In genomic region chr2:30771368-30771805, GRCm38 (mm10) we compare ENCODE assay signal across 9 mouse cellular contexts. TPM values are rescaled to one million over a fixed set of nuclear protein-coding genes. Genes with fewer than 3 reads are reported as not detected.
A peak's percentile ranks its signal among the peaks of the same experiment; 100 is the strongest.
DNase-seq lines count a peak whose midpoint lies in the region; ATAC-seq and TF ChIP-seq lines count a peak whose summit lies in the region.
"Had no signal": no experiment of that assay in that cellular context is flagged by ENCODE, and none has a peak within 500 bp of the region (broad histone marks: within the 10 kb centered on the region; RNA-seq: fewer than 3 reads in every experiment).

No protein-coding gene starts in this region.

- peaks cover 31% of the 10 kb centered on the region for H3K4me1 ChIP-seq in heart, embryonic 11.5 days (ENCODE audit: control insufficient read depth, insufficient read depth, low read length)
- H3K4me1 ChIP-seq in ES-E14 (ENCODE audit: control insufficient read depth in 2 of 2, insufficient read depth in 2 of 2, low read length in 2 of 2, poor library complexity in 1 of 2) = peaks cover 8 to 15% of the 10 kb centered on the region in 2 experiments
- H3K4me1 ChIP-seq in embryonic facial prominence, embryonic 15.5 days = peaks cover 26% of the 10 kb centered on the region
- H3K4me1 ChIP-seq in limb, embryonic 11.5 days (ENCODE audit: control insufficient read depth, insufficient read depth, low read length) = peaks cover 15% of the 10 kb centered on the region
- H3K4me1 ChIP-seq in neural tube, embryonic 14.5 days (ENCODE audit: control insufficient read depth, insufficient read depth, low read length) = peaks cover 12% of the 10 kb centered on the region

- H3K4me2 ChIP-seq in heart, embryonic 11.5 days = peak overlapping the region; percentile 68
- H3K4me2 ChIP-seq in embryonic facial prominence, embryonic 15.5 days (replicated peaks) = peak overlapping the region; percentile 99
- peak overlapping the region; percentile 93 for H3K4me2 ChIP-seq in limb, embryonic 11.5 days (ENCODE audit: low read depth, severe bottlenecking)
- peak overlapping the region; percentile 55 for H3K4me2 ChIP-seq in neural tube, embryonic 14.5 days (ENCODE audit: low read depth, low read length)

- intact Hi-C loops in heart, postnatal 10 days (cut with DNase I) = loop anchor here (5.0 kb wide), 2 partner anchors 49 to 224 kb away; no protein-coding TSS in a partner anchor

- no peaks in the 10 kb centered on the region for H3K36me3 ChIP-seq in heart, embryonic 11.5 days (ENCODE audit: control insufficient read depth, insufficient read depth, low read length)
- no peaks in the 10 kb centered on the region for H3K36me3 ChIP-seq in ES-E14 (ENCODE audit: control insufficient read depth, insufficient read depth, low read length, poor library complexity, severe bottlenecking)
- no peaks in the 10 kb centered on the region for H3K36me3 ChIP-seq in embryonic facial prominence, embryonic 15.5 days
- no peaks in the 10 kb centered on the region for H3K36me3 ChIP-seq in limb, embryonic 11.5 days (ENCODE audit: control insufficient read depth, insufficient read depth, low read length)
- no peaks in the 10 kb centered on the region for H3K36me3 ChIP-seq in neural tube, embryonic 14.5 days (ENCODE audit: control insufficient read depth, insufficient read depth, low read length)

- no peaks in the 10 kb centered on the region for H3K27me3 ChIP-seq in heart, embryonic 11.5 days (ENCODE audit: control insufficient read depth, insufficient read depth, low read length)
- no peaks in the 10 kb centered on the region for H3K27me3 ChIP-seq in embryonic facial prominence, embryonic 15.5 days
- H3K27me3 ChIP-seq in limb, embryonic 11.5 days (ENCODE audit: control insufficient read depth, insufficient read depth, low read length) = no peaks in the 10 kb centered on the region
- no peaks in the 10 kb centered on the region for H3K27me3 ChIP-seq in neural tube, embryonic 14.5 days (ENCODE audit: control insufficient read depth, insufficient read depth, low read length)
- H3K27me3 ChIP-seq: Patski had no signal

- DNase-seq in heart, postnatal 10 days = no peak
- DNase-seq in ES-E14 (ENCODE audit: low read depth, low spot score) = no peak
- peak; percentile 57 for DNase-seq in limb, embryonic 11.5 days (ENCODE audit: low spot score)
- DNase-seq in urinary bladder, adult 18-20 months (ENCODE audit: low spot score in 2 of 2) = no peak
- DNase-seq in adipocyte (ENCODE audit: low spot score) = no peak

- H3K9ac ChIP-seq in heart, embryonic 11.5 days (ENCODE audit: low read depth, low read length) = peak overlapping the region; percentile 68
- peak overlapping the region; percentile 54 for H3K9ac ChIP-seq in ES-E14 (ENCODE audit: insufficient read depth, low read depth, low read length, poor library complexity, severe bottlenecking)
- peak overlapping the region; percentile 50 for H3K9ac ChIP-seq in embryonic facial prominence, embryonic 15.5 days
- peak overlapping the region; percentile 68 for H3K9ac ChIP-seq in limb, embryonic 11.5 days (ENCODE audit: low read length)
- H3K9ac ChIP-seq in neural tube, embryonic 14.5 days (replicated peaks; ENCODE audit: low read depth, low read length) = peak overlapping the region; percentile 41

- no peak for ATAC-seq in heart, embryonic 11.5 days (replicated peaks; ENCODE audit: insufficient number of reproducible peaks, low FRiP score, low TSS enrichment)
- ATAC-seq in embryonic facial prominence, embryonic 15.5 days (ENCODE audit: insufficient number of reproducible peaks, low FRiP score, low TSS enrichment, low read depth) = no peak
- ATAC-seq in limb, embryonic 11.5 days (ENCODE audit: insufficient number of reproducible peaks, low FRiP score, low TSS enrichment, low read depth) = 0 out of 2 replicates have a peak, but pooled peaks have one; percentile 31
- peak; percentile 63 for ATAC-seq in neural tube, embryonic 14.5 days (ENCODE audit: low read depth)
- ATAC-seq: Patski had no signal

- peak overlapping the region; percentile 96 for H3K27ac ChIP-seq in heart, embryonic 11.5 days (ENCODE audit: low read depth, low read length)
- no peak overlapping the region for H3K27ac ChIP-seq in ES-E14 (ENCODE audit: insufficient read depth, low read depth, low read length, poor library complexity, severe bottlenecking)
- peak overlapping the region; percentile 79 for H3K27ac ChIP-seq in embryonic facial prominence, embryonic 15.5 days (replicated peaks)
- peak overlapping the region; percentile 68; the same call in 1 of the 2 replicates for H3K27ac ChIP-seq in limb, embryonic 11.5 days (replicated peaks; ENCODE audit: low read depth, low read length)
- peak overlapping the region; percentile 82 for H3K27ac ChIP-seq in neural tube, embryonic 14.5 days (ENCODE audit: low read depth, low read length)

- in situ Hi-C loops in ES-E14 (cut with MboI; ENCODE audit: low sequenced_read_pairs in 2 of 2, unreplicated experiment in 2 of 2) = no loop called here

- H3K9me3 ChIP-seq in heart, embryonic 11.5 days (replicated peaks; ENCODE audit: control insufficient read depth, low read length) = no peaks in the 10 kb centered on the region
- no peaks in the 10 kb centered on the region for H3K9me3 ChIP-seq in ES-E14 (ENCODE audit: control insufficient read depth, insufficient read depth, low read depth, low read length)
- H3K9me3 ChIP-seq in embryonic facial prominence, embryonic 15.5 days (replicated peaks) = no peaks in the 10 kb centered on the region
- no peaks in the 10 kb centered on the region for H3K9me3 ChIP-seq in limb, embryonic 11.5 days (ENCODE audit: control insufficient read depth, low read length)
- no peaks in the 10 kb centered on the region for H3K9me3 ChIP-seq in neural tube, embryonic 14.5 days (ENCODE audit: control insufficient read depth, low read length)

- under 1% methylated on average over 44 of the region's 51 CpGs for WGBS in heart, embryonic 11.5 days (ENCODE audit: insufficient replicate concordance)
- WGBS in embryonic facial prominence, embryonic 15.5 days = under 1% methylated on average over 51 of the region's 51 CpGs
- under 1% methylated on average over 45 of the region's 51 CpGs for WGBS in limb, embryonic 11.5 days
- WGBS in neural tube, embryonic 14.5 days = under 1% methylated on average over 33 of the region's 51 CpGs

- peak overlapping the region; percentile 41 for H3K4me3 ChIP-seq in heart, embryonic 11.5 days (ENCODE audit: low read depth, low read length)
- peak overlapping the region; percentile 62 to 67 for H3K4me3 ChIP-seq in ES-E14 (ENCODE audit: insufficient read depth in 1 of 2, low read depth in 1 of 2, low read length in 2 of 2, poor library complexity in 1 of 2, severe bottlenecking in 1 of 2)
- peak overlapping the region; percentile 53 for H3K4me3 ChIP-seq in embryonic facial prominence, embryonic 15.5 days (replicated peaks)
- H3K4me3 ChIP-seq in limb, embryonic 11.5 days (ENCODE audit: low read depth, low read length) = peak overlapping the region; percentile 48
- H3K4me3 ChIP-seq in neural tube, embryonic 14.5 days (ENCODE audit: low read depth, low read length) = peak overlapping the region; percentile 26

TF ChIP-seq in ES-E14, 5 proteins besides CTCF, POLR2A, EP300 and RAD21:
- TF ChIP-seq CHD2 (IDR thresholded peaks at IDR 0.05; ENCODE audit: low read depth, low read length) (no peak), ZC3H11A (IDR thresholded peaks at IDR 0.05; ENCODE audit: borderline replicate concordance, low read depth, low read length) (no peak)
TF ChIP-seq in ES-E14: peak in this region for 0.

RNA-seq across cellular contexts. Expression of gene 1700001O22Rik, which starts 32.1 kb away (rescaled TPM):
- polyA plus RNA-seq in heart, embryonic 11.5 days (2014; fragmentation: Nextera tagmentation; extraction: Ambion mirVana) = 1.2 and 1.6 TPM in 2 replicates
- 1 to 10 TPM in 1 of 2 experiments, under 1 TPM in 1; 0.93 to 1.7 TPM for total RNA-seq in heart, postnatal 10 days (2021)
- total RNA-seq in ES-E14 (2012; rRNA removed) = 1.9 and 2.6 TPM in 2 replicates
- 2.7 and 3.7 TPM in 2 replicates for polyA plus RNA-seq in embryonic facial prominence, embryonic 15.5 days (2015; fragmentation: Nextera tagmentation; extraction: Ambion mirVana)
- polyA plus RNA-seq in limb, embryonic 11.5 days (2014; fragmentation: Nextera tagmentation; extraction: Ambion mirVana) = 2.6 and 3.9 TPM in 2 replicates
- 0.89 and 1.9 TPM in 2 replicates for polyA plus RNA-seq in neural tube, embryonic 14.5 days (2014; fragmentation: Nextera tagmentation; extraction: Ambion mirVana)

RNA-seq across cellular contexts. Expression of gene Ntmt1, which starts 36.2 kb away (rescaled TPM):
- polyA plus RNA-seq in heart, embryonic 11.5 days (2014; fragmentation: Nextera tagmentation; extraction: Ambion mirVana) = 82.6 and 87.5 TPM in 2 replicates
- 10 to 100 TPM; 41.3 to 41.9 TPM for total RNA-seq in heart, postnatal 10 days (2021)
- 47.3 and 55.2 TPM in 2 replicates for total RNA-seq in ES-E14 (2012; rRNA removed)
- 85.9 and 87.0 TPM in 2 replicates for polyA plus RNA-seq in embryonic facial prominence, embryonic 15.5 days (2015; fragmentation: Nextera tagmentation; extraction: Ambion mirVana)
- 102 and 109 TPM in 2 replicates for polyA plus RNA-seq in limb, embryonic 11.5 days (2014; fragmentation: Nextera tagmentation; extraction: Ambion mirVana)
- polyA plus RNA-seq in neural tube, embryonic 14.5 days (2014; fragmentation: Nextera tagmentation; extraction: Ambion mirVana) = 105 and 112 TPM in 2 replicates

RNA-seq across cellular contexts. Expression of gene Asb6, which starts 58.7 kb away (rescaled TPM):
- polyA plus RNA-seq in heart, embryonic 11.5 days (2014; fragmentation: Nextera tagmentation; extraction: Ambion mirVana) = 20.2 and 22.8 TPM in 2 replicates
- 10 to 100 TPM; 12.0 to 13.5 TPM for total RNA-seq in heart, postnatal 10 days (2021)
- total RNA-seq in ES-E14 (2012; rRNA removed) = 73.6 and 88.1 TPM in 2 replicates
- 37.8 and 37.9 TPM in 2 replicates for polyA plus RNA-seq in embryonic facial prominence, embryonic 15.5 days (2015; fragmentation: Nextera tagmentation; extraction: Ambion mirVana)
- 38.7 and 40.4 TPM in 2 replicates for polyA plus RNA-seq in limb, embryonic 11.5 days (2014; fragmentation: Nextera tagmentation; extraction: Ambion mirVana)
- polyA plus RNA-seq in neural tube, embryonic 14.5 days (2014; fragmentation: Nextera tagmentation; extraction: Ambion mirVana) = 35.9 and 36.9 TPM in 2 replicates

Comparison
In these comparisons a context has a peak if more than half of its experiments do, and no peak if none do; other contexts are left out.
1. ATAC-seq: peak in limb, embryonic 11.5 days (single experiment) and neural tube, embryonic 14.5 days (single experiment); none in heart, embryonic 11.5 days (single experiment) and embryonic facial prominence, embryonic 15.5 days (single experiment).
2. Peak in every context shown above with its lines, with median percentiles within 50 percentile points of each other: H3K4me2 ChIP-seq, H3K4me3 ChIP-seq and H3K9ac ChIP-seq.